In the genomic region with DNA sequence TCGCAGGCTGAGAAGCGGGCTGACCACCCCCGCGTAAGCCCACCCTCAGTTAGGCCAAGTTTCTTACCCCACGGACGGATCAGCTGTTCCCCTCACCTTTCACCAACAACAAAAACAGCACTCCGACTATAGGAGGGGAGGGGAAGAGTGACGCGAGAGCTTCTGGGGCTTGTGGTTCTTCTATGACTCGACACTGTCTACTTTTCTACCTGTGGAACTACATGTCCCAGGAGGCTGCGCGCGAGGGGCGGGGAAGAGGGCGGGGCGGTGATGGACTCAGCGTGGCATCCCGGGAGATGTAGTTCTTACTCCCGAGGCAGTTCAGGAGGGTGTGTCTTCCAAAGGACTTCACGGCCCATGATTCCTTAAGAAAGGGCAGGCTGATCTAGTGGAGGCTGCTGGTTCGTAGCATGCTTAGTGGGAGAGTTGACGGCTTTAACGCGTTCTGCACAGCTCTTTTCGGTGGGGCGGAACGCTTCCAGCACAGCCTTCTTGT, we compare ENCODE assay signal across 8 mouse cellular contexts. TPM values are rescaled to one million over a fixed set of nuclear protein-coding genes. Genes with fewer than 3 reads are reported as not detected.
DNase-seq lines count a peak whose midpoint lies in the region; ATAC-seq and TF ChIP-seq lines count a peak whose summit lies in the region.

A gene (minus strand): TSS at position 199 of the 496 bp plus-strand sequence.

- TF ChIP-seq POLR2A in heart, adult 2 months (IDR thresholded peaks at IDR 0.05; ENCODE audit: insufficient read depth, low read depth, low read length): peak; percentile 75

- peak within 1 kb of the TSS; percentile 80 for H3K4me3 ChIP-seq in embryonic facial prominence, embryonic 14.5 days (ENCODE audit: low read depth, low read length)
- peak within 1 kb of the TSS; percentile 64 for H3K4me3 ChIP-seq in heart, adult 2 months
- peak within 1 kb of the TSS; percentile 72 for H3K4me3 ChIP-seq in limb, embryonic 13.5 days
- peak within 1 kb of the TSS; percentile 79 for H3K4me3 ChIP-seq in midbrain, embryonic 16.5 days (ENCODE audit: low read depth, low read length)

- H3K4me1 ChIP-seq in embryonic facial prominence, embryonic 14.5 days (ENCODE audit: control insufficient read depth, insufficient read depth, low read length): peaks cover 13% of the 10 kb centered on the region
- peaks cover 2% of the 10 kb centered on the region; the same call in 1 of the 2 replicates for H3K4me1 ChIP-seq in heart, adult 2 months (ENCODE audit: control insufficient read depth, insufficient read depth, low read length)
- H3K4me1 ChIP-seq in limb, embryonic 13.5 days: peaks cover 23% of the 10 kb centered on the region
- H3K4me1 ChIP-seq in midbrain, embryonic 16.5 days (ENCODE audit: control insufficient read depth, insufficient read depth, low read length): peaks cover 12% of the 10 kb centered on the region

- peak within 1 kb of the TSS; percentile 72 for H3K4me2 ChIP-seq in embryonic facial prominence, embryonic 14.5 days (ENCODE audit: low read depth, low read length)
- peak within 1 kb of the TSS; percentile 79 for H3K4me2 ChIP-seq in limb, embryonic 13.5 days (replicated peaks)
- peak within 1 kb of the TSS; percentile 75 for H3K4me2 ChIP-seq in midbrain, embryonic 16.5 days (ENCODE audit: low read length)

- peak; percentile 99 for ATAC-seq in embryonic facial prominence, embryonic 14.5 days (ENCODE audit: low read depth)
- ATAC-seq in limb, embryonic 13.5 days (ENCODE audit: low FRiP score, low read depth): peak; percentile 99
- peak; percentile 99 for ATAC-seq in midbrain, embryonic 16.5 days

- TF ChIP-seq CTCF in heart, adult 2 months (IDR thresholded peaks at IDR 0.05): no peak

- intact Hi-C loops in heart, adult 2 months (cut with DNase I): loop anchor here (2.0 to 5.0 kb wide), 2 partner anchors 19 to 95 kb away; a partner anchor contains a TSS

- H3K9me3 ChIP-seq in embryonic facial prominence, embryonic 14.5 days (ENCODE audit: control insufficient read depth, low read length): no peaks in the 10 kb centered on the region
- no peaks in the 10 kb centered on the region for H3K9me3 ChIP-seq in limb, embryonic 13.5 days
- H3K9me3 ChIP-seq in midbrain, embryonic 16.5 days (replicated peaks; ENCODE audit: control insufficient read depth, low read length, poor library complexity, severe bottlenecking): no peaks in the 10 kb centered on the region

- peak; percentile 99 for DNase-seq in 3T3-L1 (ENCODE audit: low read depth, low spot score)
- DNase-seq in adrenal gland, postnatal 4 days (ENCODE audit: low spot score in 2 of 2): peak; percentile 86 to 96
- DNase-seq in embryonic facial prominence, embryonic 14.5 days (ENCODE audit: low spot score): peak; percentile 99
- DNase-seq in heart, adult 2 months: peak; percentile 92 to 94
- peak; percentile 97 to 98 for DNase-seq in kidney, adult 8-10 months
- peak; percentile 86 to 96 for DNase-seq in spleen, postnatal 10 days (ENCODE audit: low spot score in 2 of 2)

- WGBS in embryonic facial prominence, embryonic 14.5 days: under 1% methylated on average over 27 of the region's 27 CpGs
- WGBS in heart, adult 2 months: 1% methylated on average over 27 of the region's 27 CpGs
- under 1% methylated on average over 27 of the region's 27 CpGs for WGBS in limb, embryonic 13.5 days
- WGBS in midbrain, embryonic 16.5 days: 1% methylated on average over 26 of the region's 27 CpGs

- no peaks in the 10 kb centered on the region for H3K27me3 ChIP-seq in embryonic facial prominence, embryonic 14.5 days (replicated peaks; ENCODE audit: control insufficient read depth, insufficient read depth, low read length)
- no peaks in the 10 kb centered on the region for H3K27me3 ChIP-seq in heart, adult 2 months (ENCODE audit: control insufficient read depth, insufficient read depth, low read length)
- no peaks in the 10 kb centered on the region for H3K27me3 ChIP-seq in limb, embryonic 13.5 days
- H3K27me3 ChIP-seq in midbrain, embryonic 16.5 days (ENCODE audit: control insufficient read depth, insufficient read depth, low read depth, low read length): no peaks in the 10 kb centered on the region

- peak within 1 kb of the TSS; percentile 78 for H3K9ac ChIP-seq in embryonic facial prominence, embryonic 14.5 days (ENCODE audit: low read depth, low read length)
- peak within 1 kb of the TSS; percentile 69 for H3K9ac ChIP-seq in heart, adult 2 months (ENCODE audit: low read depth, low read length)
- H3K9ac ChIP-seq in limb, embryonic 13.5 days: peak within 1 kb of the TSS; percentile 76
- H3K9ac ChIP-seq in midbrain, embryonic 16.5 days (ENCODE audit: low read depth, low read length): peak within 1 kb of the TSS; percentile 75

- peaks cover 23% of the 10 kb centered on the region for H3K36me3 ChIP-seq in embryonic facial prominence, embryonic 14.5 days (ENCODE audit: control insufficient read depth, insufficient read depth, low read length)
- H3K36me3 ChIP-seq in heart, adult 2 months (ENCODE audit: control insufficient read depth, insufficient read depth, low read length): no peaks in the 10 kb centered on the region
- peaks cover 25% of the 10 kb centered on the region for H3K36me3 ChIP-seq in limb, embryonic 13.5 days
- H3K36me3 ChIP-seq in midbrain, embryonic 16.5 days (ENCODE audit: control insufficient read depth, insufficient read depth, low read length): peaks cover 11% of the 10 kb centered on the region

- H3K27ac ChIP-seq in embryonic facial prominence, embryonic 14.5 days (replicated peaks; ENCODE audit: low read depth, low read length): peak within 1 kb of the TSS; percentile 67
- peak within 1 kb of the TSS; percentile 95 for H3K27ac ChIP-seq in heart, adult 2 months
- H3K27ac ChIP-seq in limb, embryonic 13.5 days: peak within 1 kb of the TSS; percentile 80
- H3K27ac ChIP-seq in midbrain, embryonic 16.5 days (ENCODE audit: low read length): peak within 1 kb of the TSS; percentile 71

- H3K79me2 ChIP-seq in heart, adult 2 months (replicated peaks; ENCODE audit: control insufficient read depth, insufficient read depth, low read length): no peaks in the 10 kb centered on the region

- no peak for TF ChIP-seq EP300 in heart, adult 2 months (IDR thresholded peaks at IDR 0.05; ENCODE audit: insufficient read depth, low read depth, low read length)

RNA-seq across cellular contexts. Expression of the gene that starts here (rescaled TPM):
- 100 to 1,000 TPM; 118 to 120 TPM for total RNA-seq in adrenal gland, postnatal 4 days (2021)
- polyA plus RNA-seq in embryonic facial prominence, embryonic 14.5 days (2014; fragmentation: Nextera tagmentation; extraction: Ambion mirVana): 51.1 and 51.9 TPM in 2 replicates
- total RNA-seq in heart, adult 2 months (2021): 100 to 1,000 TPM in 1 of 2 experiments, 10 to 100 TPM in 1; 98.0 to 124 TPM
- polyA plus RNA-seq in heart, adult 2 months (2012; rRNA removed): 108 and 133 TPM in 2 replicates
- 57.7 and 58.3 TPM in 2 replicates for polyA plus RNA-seq in limb, embryonic 13.5 days (2015; fragmentation: Nextera tagmentation; extraction: Ambion mirVana)
- polyA plus RNA-seq in midbrain, embryonic 16.5 days (2015; fragmentation: Nextera tagmentation; extraction: Ambion mirVana): 38.3 and 38.7 TPM in 2 replicates

Comparison
In these comparisons a context has a peak if more than half of its experiments do, and no peak if none do; other contexts are left out.
1. Peak in every context shown above with its lines: DNase-seq, ATAC-seq, H3K4me3 ChIP-seq and H3K27ac ChIP-seq.